15 mouse cellular contexts compared by ENCODE assay signal in the genomic region with DNA sequence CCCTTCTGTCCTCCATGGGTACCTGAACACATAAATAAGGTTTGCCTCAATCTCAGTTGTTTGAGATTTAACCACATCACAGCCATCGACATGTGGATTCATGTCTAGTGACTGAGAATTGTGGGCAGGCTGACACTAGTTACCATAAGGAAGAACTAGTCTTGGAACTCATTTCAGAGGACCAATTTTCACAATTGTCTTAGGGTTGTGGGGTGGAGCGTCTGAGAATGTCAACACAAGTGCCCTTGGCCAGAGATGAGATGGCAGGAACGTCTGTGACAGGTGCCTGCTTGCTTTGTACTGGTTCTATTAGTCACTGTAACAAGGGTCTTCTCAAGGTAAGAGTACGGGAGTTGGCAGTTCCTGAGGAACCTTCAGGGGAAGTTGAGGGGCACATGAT. TPM values are rescaled to one million over a fixed set of nuclear protein-coding genes. Genes with fewer than 3 reads are reported as not detected.
DNase-seq lines count a peak whose midpoint lies in the region.
"Had no signal": no experiment of that assay in that cellular context is flagged by ENCODE, and none has a peak within 500 bp of the region (broad histone marks: within the 10 kb centered on the region; RNA-seq: fewer than 3 reads in every experiment).

No protein-coding gene starts in this region.

- H3K4me1 ChIP-seq in heart, embryonic 10.5 days = no peaks in the 10 kb centered on the region

- H3K27ac ChIP-seq in heart, embryonic 10.5 days = no peak overlapping the region

- no peak overlapping the region for H3K4me3 ChIP-seq in heart, embryonic 10.5 days

- H3K27me3 ChIP-seq in heart, embryonic 10.5 days (ENCODE audit: insufficient read depth, poor library complexity, severe bottlenecking) = no peaks in the 10 kb centered on the region
- H3K27me3 ChIP-seq: CH12.LX, Patski had no signal

- WGBS in heart, embryonic 10.5 days = 80% methylated on average over 4 of the region's 4 CpGs

- H3K9me3 ChIP-seq in heart, embryonic 10.5 days = no peaks in the 10 kb centered on the region

- peak; percentile 93 for DNase-seq in fat pad, adult 2 months (ENCODE audit: extremely low read depth, low read depth, low spot score)
- no peak for DNase-seq in heart, embryonic 10.5 days (ENCODE audit: low spot score)
- DNase-seq: adrenal gland, adult 2 months; adrenal gland, adult 8-10 months; adrenal gland, postnatal 10 days; adrenal gland, postnatal 14 days; adrenal gland, postnatal 25 days; adrenal gland, postnatal 36 days; B cell, adult 2 months; cerebellum, adult 11 months; cerebellum, adult 11-12 months; cerebellum, adult 18-20 months; cerebellum, adult 2 months had no signal

- H3K36me3 ChIP-seq in heart, embryonic 10.5 days = no peaks in the 10 kb centered on the region

RNA-seq across cellular contexts. Expression of a gene that starts 11.8 kb away (rescaled TPM):
- 11.8 and 13.1 TPM in 2 replicates for polyA plus RNA-seq in heart, embryonic 10.5 days (2016; fragmentation: Nextera tagmentation; extraction: Ambion mirVana)

RNA-seq across cellular contexts. Expression of a gene that starts 54.4 kb away (rescaled TPM):
- 13.5 and 15.5 TPM in 2 replicates for polyA plus RNA-seq in heart, embryonic 10.5 days (2016; fragmentation: Nextera tagmentation; extraction: Ambion mirVana)
